Mouse (Mus musculus): ENCODE measurements around the gene Cdc34. TPM values are rescaled to one million over a fixed set of nuclear protein-coding genes. Genes with fewer than 3 reads are reported as not detected.

Cdc34 gene
- polyA plus RNA-seq, 1 experiment from 2014 or later: 92.9 TPM

- DNase-seq (peak; percentile 94), ATAC-seq (ENCODE audit: insufficient read depth) (no peak)
- Histone ChIP-seq H3K4me3 (ENCODE audit: low read depth, low read length) (peak overlapping the region; percentile 55), H3K27ac (ENCODE audit: low read depth) (no peak overlapping the region), H3K9ac (no peak overlapping the region), H3K36me3 (ENCODE audit: insufficient read depth) (no peaks in the 10 kb centered on the region), H3K27me3 (ENCODE audit: insufficient read depth, low read length) (peaks cover 41% of the 10 kb centered on the region), H3K4me1 (ENCODE audit: insufficient read depth) (0 out of 2 replicates have a peak, but pooled peaks cover 4% of the 10 kb centered on the region), H3K9me3 (ENCODE audit: low read depth, low read length) (no peaks in the 10 kb centered on the region), H3K4me2 (peak overlapping the region; percentile 96)
- TF ChIP-seq CTCF (IDR thresholded peaks at IDR 0.05; ENCODE audit: low read depth): no peak
- WGBS: 3% methylated on average over 43 of the region's 43 CpGs
Measured at GRCm38 (mm10) chr10:79717640-79718357, 35.8 kb downstream of the Cdc34 start.

GRCm38 (mm10) chr10:79721089-79721488 is 39.1 kb downstream of the Cdc34 start:
- no peak overlapping the region for H3K9ac ChIP-seq
- H3K4me3 ChIP-seq (ENCODE audit: low read depth, low read length): no peak overlapping the region
- no peak overlapping the region for H3K4me2 ChIP-seq
- TF ChIP-seq CTCF (IDR thresholded peaks at IDR 0.05; ENCODE audit: low read depth): no peak
- DNase-seq (no peak), ATAC-seq (ENCODE audit: insufficient read depth) (no peak)
- H3K9me3 ChIP-seq (ENCODE audit: low read depth, low read length): no peaks in the 10 kb centered on the region
- H3K36me3 ChIP-seq (ENCODE audit: insufficient read depth): no peaks in the 10 kb centered on the region
- H3K4me1 ChIP-seq (ENCODE audit: insufficient read depth): 0 out of 2 replicates have a peak, but pooled peaks cover 4% of the 10 kb centered on the region
- no peak overlapping the region for H3K27ac ChIP-seq (ENCODE audit: low read depth)
- WGBS: 57% methylated on average over 5 of the region's 5 CpGs
- peaks cover 29% of the 10 kb centered on the region for H3K27me3 ChIP-seq (ENCODE audit: insufficient read depth, low read length)

GRCm38 (mm10) chr10:79723047-79723446 is 41.1 kb downstream of the Cdc34 start:
- WGBS: 62% methylated on average over 6 of the region's 6 CpGs
- TF ChIP-seq CTCF (IDR thresholded peaks at IDR 0.05; ENCODE audit: low read depth): no peak
- H3K27me3 ChIP-seq (ENCODE audit: insufficient read depth, low read length): peaks cover 10% of the 10 kb centered on the region
- DNase-seq: no peak
- no peak overlapping the region for H3K4me2 ChIP-seq
- H3K9ac ChIP-seq: no peak overlapping the region
- no peaks in the 10 kb centered on the region for H3K4me1 ChIP-seq (ENCODE audit: insufficient read depth)
- no peaks in the 10 kb centered on the region for H3K36me3 ChIP-seq (ENCODE audit: insufficient read depth)
- no peak for ATAC-seq (ENCODE audit: insufficient read depth)
- no peaks in the 10 kb centered on the region for H3K9me3 ChIP-seq (ENCODE audit: low read depth, low read length)
- no peak overlapping the region for H3K27ac ChIP-seq (ENCODE audit: low read depth)
- H3K4me3 ChIP-seq (ENCODE audit: low read depth, low read length): no peak overlapping the region

- ATAC-seq (ENCODE audit: insufficient read depth) (no peak), DNase-seq (no peak)
- peaks cover 4% of the 10 kb centered on the region; the same call in 1 of the 2 replicates for H3K27me3 ChIP-seq (ENCODE audit: insufficient read depth, low read length)
- WGBS: 67% methylated on average over 7 of the region's 7 CpGs
- H3K36me3 ChIP-seq (ENCODE audit: insufficient read depth): no peaks in the 10 kb centered on the region
- no peak overlapping the region for H3K27ac ChIP-seq (ENCODE audit: low read depth)
- no peak overlapping the region for H3K4me3 ChIP-seq (ENCODE audit: low read depth, low read length)
- H3K4me1 ChIP-seq (ENCODE audit: insufficient read depth): no peaks in the 10 kb centered on the region
- no peak overlapping the region for H3K9ac ChIP-seq
- no peaks in the 10 kb centered on the region for H3K9me3 ChIP-seq (ENCODE audit: low read depth, low read length)
- no peak for TF ChIP-seq CTCF (IDR thresholded peaks at IDR 0.05; ENCODE audit: low read depth)
- no peak overlapping the region for H3K4me2 ChIP-seq
Measured at GRCm38 (mm10) chr10:79723692-79724091, 41.7 kb downstream of the Cdc34 start.

- DNase-seq (peak; percentile 40), ATAC-seq (ENCODE audit: insufficient read depth) (no peak)
- Histone ChIP-seq H3K9ac (no peak overlapping the region), H3K27ac (ENCODE audit: low read depth) (no peak overlapping the region), H3K4me3 (ENCODE audit: low read depth, low read length) (no peak overlapping the region), H3K27me3 (ENCODE audit: insufficient read depth, low read length) (no peaks in the 10 kb centered on the region), H3K4me1 (ENCODE audit: insufficient read depth) (no peaks in the 10 kb centered on the region), H3K4me2 (no peak overlapping the region), H3K36me3 (ENCODE audit: insufficient read depth) (no peaks in the 10 kb centered on the region), H3K9me3 (ENCODE audit: low read depth, low read length) (no peaks in the 10 kb centered on the region)
- TF ChIP-seq CTCF (IDR thresholded peaks at IDR 0.05; ENCODE audit: low read depth): peak; percentile 69
- 39% methylated on average over 11 of the region's 11 CpGs for WGBS
Measured at GRCm38 (mm10) chr10:79726090-79726489, 44.1 kb downstream of the Cdc34 start.

- Histone ChIP-seq H3K4me3 (ENCODE audit: low read depth, low read length) (no peak overlapping the region), H3K27me3 (ENCODE audit: insufficient read depth, low read length) (no peaks in the 10 kb centered on the region), H3K9me3 (ENCODE audit: low read depth, low read length) (no peaks in the 10 kb centered on the region), H3K36me3 (ENCODE audit: insufficient read depth) (no peaks in the 10 kb centered on the region), H3K27ac (ENCODE audit: low read depth) (no peak overlapping the region), H3K4me1 (ENCODE audit: insufficient read depth) (no peaks in the 10 kb centered on the region), H3K4me2 (no peak overlapping the region), H3K9ac (no peak overlapping the region)
- DNase-seq (no peak), ATAC-seq (ENCODE audit: insufficient read depth) (no peak)
- 68% methylated on average over 28 of the region's 28 CpGs for WGBS
- TF ChIP-seq CTCF (IDR thresholded peaks at IDR 0.05; ENCODE audit: low read depth): no peak
Measured at GRCm38 (mm10) chr10:79728323-79729249, 46.6 kb downstream of the Cdc34 start.
